Mouse (Mus musculus) liver, embryonic 13.5 days (tissue): ENCODE measurements around the gene Vil1. TPM values are rescaled to one million over a fixed set of nuclear protein-coding genes. Genes with fewer than 3 reads are reported as not detected.
"Not testable (repeated sequence)": the region's sequence is repeated elsewhere in the genome, so short reads cannot be mapped to it uniquely, and the experiment has no call there.

ENCODE experiments used
- ATAC-seq: fragments of 200-750 bp; cut with Nextera tagmentation; 2 replicates; pipeline ENCODE4 v1.8.0; 2017; ENCODE audit warnings: low read depth, mild to moderate bottlenecking, moderate number of reproducible peaks, moderate library complexity
- DNase-seq: peaks from one replicate; pipeline ENCODE4 v3.0.0; 2022
- H3K27ac ChIP-seq: fragments of 300-500 bp; sonication (generic); 2 replicates; pipeline ENCODE4 v1.5.1; 2015; ENCODE audit warnings: moderate library complexity, mild to moderate bottlenecking, inconsistent platforms
- H3K27me3 ChIP-seq: fragments of 300-500 bp; sonication (generic); 2 replicates; pipeline ENCODE4 v1.6.1; 2015; ENCODE audit warnings: mild to moderate bottlenecking, inconsistent platforms
- H3K36me3 ChIP-seq: fragments of 300-500 bp; sonication (generic); 2 replicates; pipeline ENCODE4 v1.6.1; 2015; ENCODE audit warnings: mild to moderate bottlenecking, inconsistent platforms
- H3K4me1 ChIP-seq: fragments of 300-500 bp; sonication (generic); replicated peaks from 2 replicates; pipeline ENCODE4 v1.6.1; 2015; ENCODE audit warnings: inconsistent platforms
- H3K4me2 ChIP-seq: fragments of 300-500 bp; sonication (generic); 2 replicates; pipeline ENCODE4 v1.6.1; 2015; ENCODE audit warnings: inconsistent platforms, mild to moderate bottlenecking, moderate library complexity
- H3K4me3 ChIP-seq: fragments of 300-500 bp; sonication (generic); replicated peaks from 2 replicates; pipeline ENCODE4 v1.5.1; 2015; ENCODE audit warnings: mild to moderate bottlenecking, inconsistent platforms
- H3K9ac ChIP-seq: fragments of 300-500 bp; sonication (generic); 2 replicates; pipeline ENCODE4 v1.6.1; 2015; ENCODE audit warnings: mild to moderate bottlenecking, inconsistent platforms
- H3K9me3 ChIP-seq: fragments of 300-500 bp; sonication (generic); replicated peaks from 2 replicates; pipeline ENCODE4 v1.6.1; 2016; ENCODE audit warnings: inconsistent platforms
- WGBS: fragments of 180-500 bp; shearing (Covaris S2); methylation state at CpG from one replicate; pipeline ENCODE4 v1.1.7; 2015; ENCODE audit not compliant: insufficient replicate concordance; 5-methylcytosine and 5-hydroxymethylcytosine counted together
- polyA plus RNA-seq: library from polyadenylated mRNA; unstranded; fragments of >200 nt; fragmentation: Nextera tagmentation; extraction: Ambion mirVana; gene quantifications from 2 replicates; pipeline ENCODE4 v1.2.1, GENCODE M21; 2015

Gene Vil1
- polyA plus RNA-seq, 1 experiment from 2014 or later = 0.62 TPM

GRCm38 (mm10) chr1:74395290-74395689, 13.9 kb upstream of the Vil1 start:
- H3K4me3 ChIP-seq = no peak overlapping the region
- ATAC-seq (no peak), DNase-seq (no peak)
- H3K27ac ChIP-seq = peak overlapping the region; percentile 97
- no peaks in the 10 kb centered on the region for H3K9me3 ChIP-seq
- H3K9ac ChIP-seq = 0 out of 2 replicates have a peak overlapping the region, but pooled peaks have one; percentile 33
- H3K36me3 ChIP-seq = peaks cover 27% of the 10 kb centered on the region
- no peaks in the 10 kb centered on the region for H3K27me3 ChIP-seq
- peaks cover 68% of the 10 kb centered on the region for H3K4me1 ChIP-seq
- 82% methylated on average over 12 of the region's 13 CpGs for WGBS
- no peak overlapping the region for H3K4me2 ChIP-seq

GRCm38 (mm10) chr1:74396456-74397222, 12.5 kb upstream of the Vil1 start:
- H3K4me2 ChIP-seq = peak overlapping the region; percentile 94
- WGBS = 6% methylated on average over 12 of the region's 12 CpGs
- peak overlapping the region; percentile 91 for H3K27ac ChIP-seq
- peaks cover 73% of the 10 kb centered on the region for H3K4me1 ChIP-seq
- H3K27me3 ChIP-seq, DNase-seq, ATAC-seq, H3K9me3 ChIP-seq: not testable (repeated sequence)
- peak overlapping the region; percentile 76 for H3K9ac ChIP-seq
- peak overlapping the region; percentile 62 for H3K4me3 ChIP-seq
- peaks cover 27% of the 10 kb centered on the region for H3K36me3 ChIP-seq

- peak overlapping the region; percentile 94 for H3K4me2 ChIP-seq
- DNase-seq (peak; percentile 99), ATAC-seq (peak; percentile 90)
- no peaks in the 10 kb centered on the region for H3K9me3 ChIP-seq
- H3K4me1 ChIP-seq = peaks cover 78% of the 10 kb centered on the region
- H3K27me3 ChIP-seq = no peaks in the 10 kb centered on the region
- peak overlapping the region; percentile 91 for H3K27ac ChIP-seq
- peaks cover 27% of the 10 kb centered on the region for H3K36me3 ChIP-seq
- WGBS = 0% methylated on average over 41 of the region's 41 CpGs
- H3K4me3 ChIP-seq = peak overlapping the region; percentile 62
- peak overlapping the region; percentile 76 for H3K9ac ChIP-seq
Measured at GRCm38 (mm10) chr1:74397268-74397918, 11.8 kb upstream of the Vil1 start.

- ATAC-seq (peak; percentile 15), DNase-seq (peak; percentile 67)
Measured at GRCm38 (mm10) chr1:74397919-74398451, 11.2 kb upstream of the Vil1 start.

GRCm38 (mm10) chr1:74400531-74400930, 8.6 kb upstream of the Vil1 start:
- Histone ChIP-seq H3K36me3 (0 out of 2 replicates have a peak, but pooled peaks cover under 1% of the 10 kb centered on the region), H3K9ac (peak overlapping the region; percentile 55), H3K9me3 (no peaks in the 10 kb centered on the region), H3K27me3 (no peaks in the 10 kb centered on the region), H3K4me3 (no peak overlapping the region), H3K27ac (peak overlapping the region; percentile 79), H3K4me2 (peak overlapping the region; percentile 63), H3K4me1 (peaks cover 52% of the 10 kb centered on the region)
- DNase-seq (no peak), ATAC-seq (no peak)
- 66% methylated on average over 3 of the region's 3 CpGs for WGBS

More at GRCm38 (mm10) chr1:74397919-74398451, 11.2 kb upstream of the Vil1 start:
- Histone ChIP-seq H3K36me3 (peaks cover 26% of the 10 kb centered on the region), H3K9me3 (no peaks in the 10 kb centered on the region), H3K4me1 (peaks cover 76% of the 10 kb centered on the region), H3K9ac (peak overlapping the region; percentile 76), H3K27ac (peak overlapping the region; percentile 91), H3K27me3 (no peaks in the 10 kb centered on the region), H3K4me3 (peak overlapping the region; percentile 62), H3K4me2 (peak overlapping the region; percentile 94)
- WGBS = 6% methylated on average over 11 of the region's 11 CpGs

- Histone ChIP-seq H3K27ac (peak overlapping the region; percentile 79), H3K27me3 (no peaks in the 10 kb centered on the region), H3K36me3 (no peaks in the 10 kb centered on the region), H3K4me1 (peaks cover 49% of the 10 kb centered on the region), H3K9ac (peak overlapping the region; percentile 55), H3K4me2 (peak overlapping the region; percentile 63), H3K4me3 (peak overlapping the region; percentile 36), H3K9me3 (no peaks in the 10 kb centered on the region)
- 29% methylated on average over 16 of the region's 16 CpGs for WGBS
- DNase-seq = no peak
- ATAC-seq = no peak
Measured at GRCm38 (mm10) chr1:74401015-74401702, 8.0 kb upstream of the Vil1 start.

GRCm38 (mm10) chr1:74404206-74404605, 5.0 kb upstream of the Vil1 start:
- DNase-seq = no peak
- ATAC-seq = no peak

GRCm38 (mm10) chr1:74411753-74412325, 2.7 kb downstream of the Vil1 start:
- no peak overlapping the region for H3K4me2 ChIP-seq
- no peaks in the 10 kb centered on the region for H3K36me3 ChIP-seq
- H3K9me3 ChIP-seq = peaks cover 10% of the 10 kb centered on the region; the same call in 1 of the 2 replicates
- no peak overlapping the region for H3K27ac ChIP-seq
- H3K9ac ChIP-seq = no peak overlapping the region
- no peak overlapping the region for H3K4me3 ChIP-seq
- DNase-seq (no peak), ATAC-seq (no peak)
- 30% methylated on average over 2 of the region's 2 CpGs for WGBS
- 0 out of 2 replicates have a peak, but pooled peaks cover 3% of the 10 kb centered on the region for H3K27me3 ChIP-seq
- peaks cover 26% of the 10 kb centered on the region for H3K4me1 ChIP-seq

More at GRCm38 (mm10) chr1:74404206-74404605, 5.0 kb upstream of the Vil1 start:
- Histone ChIP-seq H3K27ac (no peak overlapping the region), H3K27me3 (no peaks in the 10 kb centered on the region), H3K36me3 (no peaks in the 10 kb centered on the region), H3K4me1 (peaks cover 34% of the 10 kb centered on the region), H3K4me3 (no peak overlapping the region), H3K9me3 (no peaks in the 10 kb centered on the region), H3K9ac (no peak overlapping the region), H3K4me2 (no peak overlapping the region)
- WGBS = 61% methylated on average over 4 of the region's 4 CpGs

- Histone ChIP-seq H3K27me3 (0 out of 2 replicates have a peak, but pooled peaks cover 3% of the 10 kb centered on the region), H3K36me3 (no peaks in the 10 kb centered on the region), H3K4me1 (peaks cover 26% of the 10 kb centered on the region), H3K4me2 (no peak overlapping the region), H3K9me3 (peaks cover 10% of the 10 kb centered on the region; the same call in 1 of the 2 replicates), H3K4me3 (no peak overlapping the region), H3K9ac (no peak overlapping the region), H3K27ac (no peak overlapping the region)
- DNase-seq = no peak
- no peak for ATAC-seq
- 64% methylated on average over 8 of the region's 8 CpGs for WGBS
Measured at GRCm38 (mm10) chr1:74412711-74413110, 3.5 kb downstream of the Vil1 start.

GRCm38 (mm10) chr1:74415143-74415542, 6.0 kb downstream of the Vil1 start:
- ATAC-seq (peak; percentile 81), DNase-seq (peak; percentile 32)
- H3K9me3 ChIP-seq = peaks cover 10% of the 10 kb centered on the region; the same call in 1 of the 2 replicates
- no peak overlapping the region for H3K4me2 ChIP-seq
- peaks cover 17% of the 10 kb centered on the region for H3K4me1 ChIP-seq
- H3K4me3 ChIP-seq = no peak overlapping the region
- WGBS = 30% methylated on average over 4 of the region's 4 CpGs
- 0 out of 2 replicates have a peak, but pooled peaks cover 3% of the 10 kb centered on the region for H3K27me3 ChIP-seq
- no peaks in the 10 kb centered on the region for H3K36me3 ChIP-seq
- H3K27ac ChIP-seq = peak overlapping the region; percentile 40
- no peak overlapping the region for H3K9ac ChIP-seq
